Mouse (Mus musculus): ENCODE measurements around the gene Pigs.

Gene Pigs

DNA sequence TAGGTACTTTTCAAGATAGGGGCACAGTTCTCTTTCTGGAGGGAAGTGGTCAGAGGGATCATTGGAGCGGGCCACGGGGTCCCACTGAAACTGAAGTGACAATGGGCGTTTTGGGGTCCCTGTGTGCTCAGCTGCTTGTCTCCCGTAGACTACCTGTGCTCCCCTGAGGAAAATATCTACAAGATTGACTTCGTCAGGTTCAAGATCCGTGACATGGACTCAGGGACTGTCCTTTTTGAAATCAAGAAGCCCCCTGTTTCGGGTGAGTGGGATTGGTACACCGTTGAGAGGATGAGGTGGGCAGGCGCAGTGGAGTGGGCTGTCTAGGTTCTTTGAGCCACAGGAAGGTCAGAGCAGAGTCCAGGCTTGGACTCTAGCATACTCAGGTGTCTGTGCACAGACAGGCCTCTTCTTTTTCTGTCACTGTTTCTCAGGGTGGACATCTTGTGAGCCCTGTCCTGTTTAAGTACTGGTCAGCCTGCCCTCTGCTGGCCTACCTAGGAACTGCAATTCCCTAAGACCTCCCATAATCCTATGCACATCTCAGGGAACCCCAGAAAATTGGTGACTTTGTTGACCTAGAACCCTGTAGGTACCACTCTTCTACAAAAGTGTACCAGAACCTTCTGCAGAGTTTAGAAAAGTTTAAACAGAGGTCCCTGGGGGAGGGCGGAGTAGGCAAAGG, 19.0 kb downstream of the Pigs start:
- POLR2A ChIA-PET, result interaction anchor here in 3 of 4 experiments (0.6 to 1.6 kb wide), 13 partner anchors 8 to 831 kb away, joined by 3 to 10 read pairs (median 4); partner anchors contain the start of genes Slc46a1 (in 1 of the 3) and Trp53i13 (in 1 of the 3)
- CTCF ChIA-PET, result interaction anchor here (0.6 to 2.4 kb wide), 15 partner anchors 9 to 850 kb away, joined by 3 to 12 read pairs (median 3); partner anchors contain the start of genes Aldoc (in 1 of the 4) and Pigs (in 1 of the 4)

DNA sequence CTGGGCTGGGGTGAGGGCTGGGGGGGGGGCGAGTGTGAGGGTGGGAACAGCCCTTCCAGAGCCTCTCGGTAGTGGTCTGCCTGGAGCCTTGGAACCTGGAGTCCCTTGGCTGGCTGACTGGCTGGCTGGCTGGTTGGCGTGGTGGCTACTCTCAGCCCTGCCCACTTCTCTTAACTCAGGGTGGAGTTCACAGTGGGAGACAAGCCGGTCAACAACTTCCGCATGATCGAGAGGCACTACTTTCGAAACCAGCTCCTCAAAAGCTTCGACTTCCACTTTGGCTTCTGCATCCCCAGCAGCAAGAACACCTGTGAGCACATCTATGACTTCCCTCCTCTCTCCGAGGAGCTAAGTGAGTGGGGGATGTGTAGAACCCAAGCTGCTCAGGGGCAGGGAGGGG, 19.7 kb downstream of the Pigs start:
- CTCF ChIA-PET, result interaction anchor here (0.6 to 2.5 kb wide), 20 partner anchors 8 to 271 kb away, joined by 3 to 12 read pairs (median 5); partner anchors contain the start of genes Aldoc (in 1 of the 4) and Pigs (in 1 of the 4)
- POLR2A ChIA-PET, result interaction anchor here in 3 of 4 experiments (0.5 to 1.6 kb wide), 15 partner anchors 9 to 832 kb away, joined by 3 to 10 read pairs (median 4); partner anchors contain the start of genes Aldoc (in 1 of the 3), Rpl23a (in 1 of the 3), Slc46a1 (in 1 of the 3) and Trp53i13 (in 1 of the 3)

DNA sequence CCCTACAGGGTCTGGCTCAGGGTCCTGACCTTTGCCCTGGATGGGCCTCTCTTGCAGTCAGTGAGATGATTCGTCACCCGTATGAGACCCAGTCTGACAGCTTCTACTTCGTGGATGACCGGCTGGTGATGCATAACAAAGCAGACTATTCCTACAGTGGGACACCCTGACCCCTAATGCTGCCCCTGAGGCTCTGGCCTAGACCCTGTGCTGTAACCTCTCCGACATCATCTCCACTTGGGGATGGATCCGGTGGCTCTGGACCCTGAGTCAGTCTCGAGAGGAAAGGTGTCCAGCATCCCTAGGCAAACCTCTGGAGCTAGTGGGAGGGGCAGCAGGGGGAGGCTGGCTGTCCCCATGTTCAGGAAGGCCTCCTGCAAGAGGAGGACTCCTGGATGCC, 20.3 kb downstream of the Pigs start:
- ChIA-PET POLR2A (interaction anchor here in 3 of 4 experiments (0.7 to 1.6 kb wide), 12 partner anchors 10 to 165 kb away, joined by 3 to 10 read pairs (median 4); partner anchors contain the start of genes Aldoc (in 1 of the 3), Rpl23a (in 1 of the 3) and Slc46a1 (in 1 of the 3)), CTCF (interaction anchor here (0.6 to 2.5 kb wide), 18 partner anchors 10 to 291 kb away, joined by 3 to 12 read pairs (median 4); partner anchors contain the start of genes Aldoc (in 1 of the 4), Pigs (in 1 of the 4) and Slc13a2 (in 1 of the 4))

DNA sequence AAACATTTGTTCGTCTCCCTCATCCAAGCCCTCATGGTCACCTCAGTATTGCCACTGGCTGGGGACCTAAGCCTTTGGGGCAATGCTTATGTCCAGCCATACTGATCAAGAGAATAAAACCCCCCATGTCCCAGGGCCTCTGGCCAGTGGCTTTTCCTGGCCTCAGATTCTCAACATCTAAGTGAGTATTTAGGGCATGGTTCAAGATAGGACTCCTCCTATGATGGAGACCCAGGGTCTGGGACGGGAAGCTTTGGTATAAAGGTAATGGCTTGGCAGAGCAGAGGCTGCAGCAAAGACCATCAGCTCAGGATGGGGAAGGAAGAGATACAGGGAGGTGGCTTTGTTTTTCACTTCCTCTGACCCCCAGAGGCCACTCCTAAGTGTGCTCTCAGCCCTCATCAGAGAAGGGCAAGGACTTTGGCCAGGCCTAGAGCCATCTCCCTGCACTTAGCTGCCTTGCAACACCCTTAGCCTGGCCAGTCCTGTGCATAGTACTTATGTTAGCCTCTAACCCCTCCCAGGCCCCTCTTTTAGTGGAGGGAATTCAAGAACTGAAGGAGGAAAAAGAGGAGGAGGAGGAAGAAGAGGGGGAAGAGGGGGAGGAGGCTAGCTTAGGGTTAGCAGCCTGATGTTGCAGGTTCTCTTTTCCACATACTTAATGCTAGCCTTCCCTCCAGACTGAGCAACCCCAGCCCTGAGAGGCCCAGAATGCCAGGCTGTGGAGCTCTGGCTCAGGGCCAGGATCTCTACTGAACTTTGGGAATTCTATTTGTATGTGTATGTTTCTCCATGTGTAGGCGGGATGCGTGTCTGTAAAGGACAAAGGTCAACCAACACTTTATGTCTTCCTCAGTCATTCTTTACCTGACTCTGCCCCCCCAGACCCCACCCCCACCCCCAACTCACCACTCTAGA, 21.5 kb downstream of the Pigs start:
- ChIA-PET CTCF (interaction anchor here in 3 of 4 experiments (0.6 to 2.5 kb wide), 8 partner anchors 9 to 608 kb away, joined by 3 to 9 read pairs (median 4); partner anchors contain the start of gene Slc13a2 (in 1 of the 3)), POLR2A (interaction anchor here in 3 of 4 experiments (0.8 to 1.5 kb wide), 3 partner anchors 21 to 72 kb away, joined by 3 to 5 read pairs (median 4); partner anchors contain the start of genes Aldoc (in 1 of the 3) and Pigs (in 1 of the 3))

DNA sequence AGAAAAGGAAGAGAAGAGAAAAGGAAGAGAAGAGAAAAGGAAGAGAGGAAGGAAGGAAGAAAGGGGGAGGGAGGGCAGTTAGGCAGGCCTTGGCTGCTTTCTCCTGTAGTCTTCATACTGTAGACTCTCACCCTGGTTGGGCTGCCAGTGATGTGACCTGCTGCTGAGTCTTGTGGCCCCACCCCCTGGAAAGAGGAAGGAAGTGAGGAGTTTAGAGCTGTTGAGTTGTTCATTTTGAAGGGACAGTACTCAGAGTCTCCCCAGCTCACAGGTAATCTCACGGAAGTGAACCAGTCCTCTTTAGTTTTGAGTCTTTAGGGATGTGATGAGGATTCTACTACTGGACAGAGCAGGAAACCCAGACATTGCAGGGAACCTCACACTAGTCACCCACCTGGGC, 24.9 kb downstream of the Pigs start:
- ChIA-PET CTCF (interaction anchor here (0.5 to 11.7 kb wide), 13 partner anchors 10 to 1453 kb away, joined by 3 to 380 read pairs (median 6); no protein-coding TSS in a partner anchor), POLR2A (interaction anchor here in 2 of 4 experiments (1.1 to 1.5 kb wide), 3 partner anchors 14 to 25 kb away, joined by 3 to 5 read pairs (median 3); partner anchors contain the start of gene Pigs (in 2 of the 2))

DNA sequence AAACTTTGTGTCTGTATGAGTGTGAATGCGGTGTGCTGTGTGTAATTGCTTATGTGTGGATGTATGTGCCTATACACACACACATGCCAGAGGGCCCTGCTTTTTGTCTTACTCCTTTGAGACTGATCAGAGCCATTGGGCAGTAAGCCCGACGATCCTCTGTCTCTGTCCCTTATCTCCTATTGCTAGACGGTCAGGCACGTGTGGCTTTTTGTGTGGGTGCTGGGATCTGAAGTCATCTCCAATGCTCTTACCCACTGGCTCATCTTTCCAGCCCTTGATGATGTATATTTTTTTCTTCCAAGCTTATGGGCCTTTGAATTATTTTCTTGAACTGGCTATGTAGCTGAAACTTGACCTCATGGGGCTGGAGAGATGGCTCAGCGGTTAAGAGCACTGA, 26.7 kb downstream of the Pigs start:
- POLR2A ChIA-PET, result interaction anchor here in 3 of 4 experiments (0.6 to 2.3 kb wide), 26 partner anchors 8 to 450 kb away, joined by 3 to 11 read pairs (median 3); partner anchors contain the start of genes Slc46a1 (in 2 of the 3), Pigs (in 1 of the 3), Poldip2 (in 1 of the 3) and Rpl23a (in 1 of the 3)

DNA sequence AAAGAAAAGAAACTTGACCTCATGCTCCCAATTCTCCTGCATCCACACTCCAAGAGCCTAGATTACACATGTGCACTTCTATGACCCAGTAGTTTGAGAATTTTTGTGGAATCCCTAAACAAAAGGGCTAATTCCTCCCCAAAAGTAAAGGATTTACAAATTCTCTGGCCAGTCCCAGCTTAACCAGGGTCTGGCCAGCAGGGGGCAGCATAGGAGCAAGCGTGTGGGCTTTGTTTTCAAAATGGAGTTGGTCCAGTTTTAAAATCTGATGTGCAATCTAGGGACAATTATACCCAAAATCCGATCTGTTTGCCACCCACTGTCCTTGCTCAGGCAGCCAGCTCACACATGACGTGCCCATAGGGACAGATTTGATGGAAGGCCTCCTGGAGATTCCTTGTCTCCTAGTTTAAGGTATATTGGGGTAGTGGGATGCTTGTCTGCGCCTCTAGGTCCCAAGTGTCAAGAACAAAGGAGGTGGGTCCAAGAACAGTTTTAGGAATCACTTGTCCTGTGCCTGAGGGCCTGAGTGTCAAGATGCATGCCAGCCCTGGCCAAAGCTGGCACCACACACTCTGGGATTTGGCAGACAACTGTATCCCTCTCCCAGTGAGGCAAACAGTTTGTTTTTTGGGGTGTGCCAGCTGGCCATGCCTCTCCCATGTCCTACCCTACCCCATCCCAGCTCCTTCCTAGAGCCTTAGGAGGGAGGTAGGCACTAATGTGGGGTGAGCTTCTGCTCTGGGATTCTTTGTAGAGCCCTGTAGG, 27.4 kb downstream of the Pigs start:
- CTCF ChIA-PET, result interaction anchor here (0.5 to 11.7 kb wide), 55 partner anchors 8 to 601 kb away, joined by 3 to 380 read pairs (median 3); partner anchors contain the start of genes Slc13a2 (in 2 of the 4), Pigs (in 1 of the 4) and Slc46a1 (in 1 of the 4)
- POLR2A ChIA-PET, result interaction anchor here in 3 of 4 experiments (0.6 to 2.3 kb wide), 27 partner anchors 9 to 449 kb away, joined by 3 to 11 read pairs (median 3); partner anchors contain the start of genes Slc46a1 (in 2 of the 3), Pigs (in 1 of the 3), Poldip2 (in 1 of the 3) and Rpl23a (in 1 of the 3)

More for the DNA sequence above, 26.7 kb downstream of the Pigs start:
- CTCF ChIA-PET, result interaction anchor here (0.5 to 11.7 kb wide), 49 partner anchors 10 to 785 kb away, joined by 3 to 380 read pairs (median 4); partner anchors contain the start of genes Slc13a2 (in 2 of the 4), Pigs (in 1 of the 4) and Slc46a1 (in 1 of the 4)

DNA sequence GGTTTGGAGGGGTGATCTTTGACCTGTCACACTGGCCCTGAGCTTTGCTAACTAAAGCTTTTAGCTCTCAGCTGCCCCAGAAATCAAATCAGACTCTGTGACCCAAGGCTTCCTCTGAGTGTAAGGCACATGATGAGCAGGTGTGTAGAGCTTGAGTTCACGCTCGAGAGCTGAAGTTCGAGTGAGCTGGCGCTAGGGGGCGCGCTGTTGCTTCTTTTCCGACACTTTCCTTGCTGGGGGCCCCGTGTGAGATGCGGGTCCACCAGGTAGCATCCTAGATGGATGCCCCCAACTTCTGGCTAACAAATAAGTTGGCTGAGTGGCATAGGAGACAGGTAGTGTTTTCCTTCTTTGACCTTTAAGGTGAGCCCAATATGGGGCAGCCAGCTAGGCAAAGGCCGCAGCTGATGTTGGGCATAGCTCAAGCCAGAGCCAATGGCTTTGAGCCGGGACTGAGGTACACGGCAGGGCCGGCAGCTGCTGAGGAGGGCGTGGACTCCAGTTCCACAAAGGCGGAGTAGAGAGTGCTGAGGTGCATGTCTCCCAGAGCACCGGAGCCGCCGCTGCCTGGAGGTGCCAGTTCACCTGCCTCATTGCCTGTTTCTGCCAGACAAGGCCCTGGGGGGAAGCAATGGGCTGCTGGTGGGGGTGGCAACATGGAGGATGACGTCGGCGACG, 30.3 kb downstream of the Pigs start:
- CTCF ChIA-PET, result interaction anchor here (0.5 to 11.7 kb wide), 93 partner anchors 8 to 838 kb away, joined by 3 to 380 read pairs (median 4); partner anchors contain the start of genes Pigs (in 3 of the 4), Sarm1 (in 3 of the 4), Slc13a2 (in 3 of the 4) and Slc46a1 (in 2 of the 4)

DNA sequence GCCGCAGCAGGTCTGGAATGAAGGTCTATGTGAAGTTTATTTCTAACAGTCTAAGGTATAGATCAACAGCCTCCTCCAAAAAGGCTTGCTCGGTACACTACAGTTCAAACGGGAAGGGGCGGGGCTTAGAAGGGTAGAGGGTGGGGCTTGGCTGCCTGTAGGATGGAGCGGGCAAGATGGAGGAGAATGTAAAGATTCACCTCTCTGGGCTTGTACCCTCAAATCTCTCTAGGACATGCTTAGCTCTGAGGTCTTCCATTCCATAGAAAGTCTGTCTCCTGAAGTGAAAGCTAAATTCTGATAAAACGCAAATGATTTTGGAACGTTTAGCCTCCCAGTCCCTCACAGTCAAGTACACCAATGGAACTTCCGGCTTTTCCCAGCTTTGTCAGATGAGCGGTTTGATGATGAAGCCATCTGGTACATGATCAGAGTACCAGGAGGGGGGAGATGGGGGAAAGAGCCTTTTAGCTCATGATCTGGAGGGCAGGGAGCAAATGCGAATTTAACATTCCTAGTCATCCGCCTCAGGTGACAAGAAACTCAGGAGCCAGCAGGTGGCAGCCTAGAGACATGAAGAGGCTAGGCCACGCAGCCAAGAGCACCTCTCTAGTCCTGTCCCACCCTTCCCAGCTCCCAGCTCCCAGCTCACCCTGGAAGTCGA, 32.0 kb downstream of the Pigs start:
- POLR2A ChIA-PET, result interaction anchor here in 3 of 4 experiments (0.5 to 4.5 kb wide), 41 partner anchors 8 to 266 kb away, joined by 3 to 78 read pairs (median 4); partner anchors contain the start of genes Ift20 (in 2 of the 3), Slc13a2 (in 2 of the 3), Tnfaip1 (in 2 of the 3) and Fam222b (in 1 of the 3)
- CTCF ChIA-PET, result interaction anchor here (0.5 to 11.7 kb wide), 62 partner anchors 9 to 156 kb away, joined by 3 to 380 read pairs (median 4); partner anchors contain the start of genes Slc46a1 (in 2 of the 4), Aldoc (in 1 of the 4), Foxn1 (in 1 of the 4) and Pigs (in 1 of the 4)

More for the DNA sequence above, 30.3 kb downstream of the Pigs start:
- POLR2A ChIA-PET, result interaction anchor here (0.5 to 4.5 kb wide), 57 partner anchors 8 to 452 kb away, joined by 3 to 78 read pairs (median 4); partner anchors contain the start of genes Slc46a1 (in 2 of the 4), Aldoc (in 1 of the 4), Foxn1 (in 1 of the 4) and Ift20 (in 1 of the 4)

DNA sequence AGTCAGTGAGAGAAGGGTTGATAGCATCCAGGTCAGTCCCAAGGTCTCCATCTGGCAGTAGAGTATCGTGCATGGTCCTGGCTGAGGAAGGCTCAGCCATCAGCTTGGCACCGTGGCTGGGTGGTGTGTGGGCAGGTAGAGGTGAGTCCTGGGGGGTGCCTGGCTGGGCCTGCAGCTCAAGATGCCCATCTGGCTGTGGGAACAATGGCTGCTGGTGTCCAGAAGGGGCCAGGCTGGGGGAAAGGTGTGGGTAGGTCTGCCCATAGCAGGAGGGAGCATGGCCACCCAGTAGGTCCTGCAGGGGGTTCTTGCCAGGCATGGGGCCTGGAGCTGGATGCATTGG, 32.5 kb downstream of the Pigs start:
- POLR2A ChIA-PET, result interaction anchor here in 3 of 4 experiments (0.5 to 4.5 kb wide), 39 partner anchors 8 to 266 kb away, joined by 3 to 78 read pairs (median 4); partner anchors contain the start of genes Ift20 (in 2 of the 3), Slc13a2 (in 2 of the 3), Tnfaip1 (in 2 of the 3) and Fam222b (in 1 of the 3)
- CTCF ChIA-PET, result interaction anchor here (0.5 to 11.7 kb wide), 57 partner anchors 8 to 155 kb away, joined by 3 to 380 read pairs (median 5); partner anchors contain the start of genes Slc46a1 (in 2 of the 4), Aldoc (in 1 of the 4), Foxn1 (in 1 of the 4) and Pigs (in 1 of the 4)

DNA sequence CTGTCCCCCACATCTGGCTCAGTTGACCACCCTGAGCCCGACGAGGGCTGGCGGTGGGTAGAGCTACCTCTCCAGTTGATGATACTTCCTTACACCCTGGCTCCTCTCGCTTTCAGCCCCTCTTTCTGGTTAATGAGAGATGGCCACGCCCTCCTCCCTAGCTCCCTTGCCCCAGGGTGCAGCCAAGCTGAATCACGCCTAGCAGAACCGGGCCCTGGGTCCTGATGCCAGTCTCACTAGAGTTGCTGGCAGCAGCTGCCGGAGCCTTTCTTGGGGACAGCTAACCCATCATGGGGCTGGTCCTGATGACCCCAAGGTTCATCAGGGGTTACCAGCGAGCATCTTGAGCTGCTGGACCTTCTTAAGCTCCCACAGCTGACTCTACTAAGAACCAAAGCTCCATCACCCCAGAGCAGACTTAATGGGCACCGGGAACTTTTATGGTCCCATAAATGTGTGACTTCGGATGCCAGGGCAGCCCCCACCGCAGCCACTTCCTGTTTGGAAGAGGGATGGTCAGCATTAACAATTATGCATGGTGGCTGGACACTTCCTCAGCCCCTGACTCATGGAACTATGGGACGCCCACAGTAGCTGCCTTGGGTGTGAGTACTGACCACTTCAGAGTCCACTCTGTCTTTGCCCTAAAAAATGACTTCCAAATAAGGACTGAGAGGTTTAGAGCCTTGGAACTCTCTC, 35.2 kb downstream of the Pigs start:
- CTCF ChIA-PET, result interaction anchor here (0.5 to 11.7 kb wide), 11 partner anchors 11 to 96 kb away, joined by 3 to 380 read pairs (median 4); no protein-coding TSS in a partner anchor
- POLR2A ChIA-PET, result interaction anchor here in 2 of 4 experiments (0.6 to 1.7 kb wide), 8 partner anchors 8 to 59 kb away, joined by 3 to 7 read pairs (median 3); partner anchors contain the start of genes Foxn1 (in 1 of the 2) and Slc13a2 (in 1 of the 2)

DNA sequence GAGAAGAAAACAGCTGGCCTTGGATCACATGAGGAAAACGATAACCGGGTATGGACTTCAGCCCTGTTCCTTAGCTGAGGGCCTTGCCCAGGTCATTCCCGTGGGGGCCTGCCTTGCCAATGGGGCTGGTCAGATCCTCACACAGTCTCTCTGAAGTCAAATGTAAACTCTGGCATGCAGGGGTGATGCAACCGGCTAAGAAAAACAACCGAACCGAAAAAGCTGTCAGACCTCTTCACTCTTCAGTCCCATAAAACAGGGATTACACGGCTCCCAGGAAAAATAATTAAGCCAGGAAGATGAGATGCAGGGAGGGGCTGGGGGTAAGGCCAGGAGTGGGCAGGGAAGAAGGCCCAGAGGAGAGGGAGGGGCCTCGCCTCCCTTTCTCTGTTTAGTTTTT, 35.9 kb downstream of the Pigs start:
- CTCF ChIA-PET, result interaction anchor here (0.5 to 10.7 kb wide), 10 partner anchors 23 to 196 kb away, joined by 3 to 245 read pairs (median 4); no protein-coding TSS in a partner anchor
- POLR2A ChIA-PET, result interaction anchor here in 2 of 4 experiments (1.1 to 1.7 kb wide), 6 partner anchors 22 to 479 kb away, joined by 3 to 7 read pairs (median 4); partner anchors contain the start of genes Foxn1 (in 1 of the 2) and Slc13a2 (in 1 of the 2)

DNA sequence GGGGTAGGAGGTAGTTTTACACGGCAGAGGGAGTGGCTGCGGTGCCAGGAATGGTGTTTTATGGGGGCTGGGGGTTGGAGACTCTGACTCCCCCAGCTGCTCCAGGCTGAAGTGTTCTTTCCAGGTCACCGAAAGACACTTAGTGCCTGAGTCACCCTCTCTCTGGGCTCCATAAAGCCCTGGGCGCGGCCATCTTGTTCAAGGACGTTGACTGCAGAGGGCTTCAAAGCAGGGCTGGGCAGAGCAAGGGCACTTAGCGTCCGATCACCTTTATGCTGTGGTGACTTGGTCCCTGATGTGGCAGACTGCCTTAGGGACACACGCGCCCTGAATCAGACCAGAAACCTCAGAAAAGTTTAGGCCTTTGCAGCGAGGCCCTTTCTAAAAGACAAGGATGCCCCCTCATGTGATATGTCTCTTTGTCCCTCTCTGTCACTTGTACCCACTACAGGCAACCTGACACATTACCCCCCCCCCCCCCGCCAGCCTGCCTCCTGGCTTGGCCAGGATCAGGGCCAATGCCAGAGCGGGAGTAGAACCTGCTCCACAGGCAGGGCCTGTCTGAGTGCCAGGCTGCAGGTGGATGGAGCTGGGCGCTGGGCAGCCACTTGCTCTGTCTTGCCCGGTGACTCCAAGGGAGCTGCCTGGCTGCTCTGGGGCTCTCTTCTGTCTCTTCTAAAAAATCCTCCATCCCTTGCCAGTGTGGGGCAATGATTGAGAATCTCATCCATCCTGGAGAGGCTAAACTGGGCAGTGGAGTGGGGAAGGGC, 39.4 kb downstream of the Pigs start:
- ChIA-PET POLR2A (interaction anchor here (0.8 to 4.8 kb wide), 8 partner anchors 9 to 55 kb away, joined by 3 to 38 read pairs (median 3); partner anchors contain the start of gene Slc13a2 (in 1 of the 4)), CTCF (interaction anchor here in 3 of 4 experiments (0.6 to 10.7 kb wide), 10 partner anchors 9 to 1361 kb away, joined by 3 to 245 read pairs (median 6); no protein-coding TSS in a partner anchor)
